Mouse (Mus musculus) kidney, postnatal 4 days (tissue): ENCODE measurements at regions not wholly inside any gene's neighbourhood (a gene's known extent, or its start where the extent isn't known, plus 50 kb on each side); places are given as distances from the start of the nearest gene placed in this dataset.

Experiments used
- DNase-seq, 2 experiments: peaks; one replicate each; pipeline ENCODE4 v3.0.0; 2021; ENCODE audit warnings: mixed read lengths in 2 of 2

GRCm38 (mm10) chr13:51345321-51345720 is 63.1 kb upstream of the S1pr3 start:
- no peak for DNase-seq

GRCm38 (mm10) chr13:51345839-51346550 is 62.4 kb upstream of the S1pr3 start:
- DNase-seq = peak in 1 of 2 experiments; percentile 19

GRCm38 (mm10) chr13:51348707-51349106 is 59.7 kb upstream of the S1pr3 start:
- peak in 1 of 2 experiments; percentile 37 for DNase-seq

- DNase-seq = no peak
These were observed 58.5 kb upstream of the S1pr3 start for GRCm38 (mm10) chr13:51349818-51350551.

GRCm38 (mm10) chr13:51352874-51353273 is 55.6 kb upstream of the S1pr3 start:
- no peak for DNase-seq

- no peak for DNase-seq
These were observed 52.9 kb upstream of the S1pr3 start for GRCm38 (mm10) chr13:51355507-51355906.
